Mouse (Mus musculus): Measurements from ENCODE around the gene ccdc198. TPM values are rescaled to one million over a fixed set of nuclear protein-coding genes. Genes with fewer than 3 reads are reported as not detected.
"Not testable (repeated sequence)": the region's sequence is repeated elsewhere in the genome, so short reads cannot be mapped to it uniquely, and the experiment has no call there.

The ccdc198 gene
- total RNA-seq (2021): not detected
- not detected in 2 replicates for polyA plus RNA-seq (2012; rRNA removed)
- long read RNA-seq: 0 reads

- TF ChIP-seq POLR2A (IDR thresholded peaks at IDR 0.05; ENCODE audit: insufficient read depth, low read depth, low read length): no peak
- TF ChIP-seq EP300 (IDR thresholded peaks at IDR 0.05; ENCODE audit: insufficient read depth, low read depth, low read length): no peak
- TF ChIP-seq CTCF (IDR thresholded peaks at IDR 0.05): no peak
- Histone ChIP-seq H3K9ac (ENCODE audit: low read depth, low read length) (no peak within 1 kb of the TSS), H3K79me2 (replicated peaks; ENCODE audit: control insufficient read depth, insufficient read depth, low read length) (no peaks in the 10 kb centered on the region), H3K4me1 (ENCODE audit: control insufficient read depth, insufficient read depth, low read length) (no peaks in the 10 kb centered on the region), H3K4me3 (no peak within 1 kb of the TSS), H3K36me3 (ENCODE audit: control insufficient read depth, insufficient read depth, low read length) (no peaks in the 10 kb centered on the region), H3K27me3 (ENCODE audit: control insufficient read depth, insufficient read depth, low read length) (no peaks in the 10 kb centered on the region), H3K27ac (no peak within 1 kb of the TSS)
- DNase-seq: no peak
- intact Hi-C loops (cut with DNase I): no loop called here
- 56% methylated on average over 5 of the region's 5 CpGs for WGBS
Observed at GRCm38 (mm10) chr14:49245126-49245714, at the start of gene ccdc198. ccdc198 (minus strand) TSS chr14:49245474.

- no peaks in the 10 kb centered on the region for H3K79me2 ChIP-seq (replicated peaks; ENCODE audit: control insufficient read depth, insufficient read depth, low read length)
- H3K4me1 ChIP-seq (ENCODE audit: control insufficient read depth, insufficient read depth, low read length): no peaks in the 10 kb centered on the region
- intact Hi-C loops (cut with DNase I): no loop called here
- no peak for DNase-seq
- H3K4me3 ChIP-seq: no peak overlapping the region
- H3K36me3 ChIP-seq (ENCODE audit: control insufficient read depth, insufficient read depth, low read length): no peaks in the 10 kb centered on the region
- no peak for TF ChIP-seq POLR2A (IDR thresholded peaks at IDR 0.05; ENCODE audit: insufficient read depth, low read depth, low read length)
- TF ChIP-seq CTCF (IDR thresholded peaks at IDR 0.05): no peak
- no peak for TF ChIP-seq EP300 (IDR thresholded peaks at IDR 0.05; ENCODE audit: insufficient read depth, low read depth, low read length)
- no peak overlapping the region for H3K27ac ChIP-seq
- 59% methylated on average over 4 of the region's 4 CpGs for WGBS
- H3K9ac ChIP-seq (ENCODE audit: low read depth, low read length): no peak overlapping the region
- H3K27me3 ChIP-seq (ENCODE audit: control insufficient read depth, insufficient read depth, low read length): no peaks in the 10 kb centered on the region
Observed at GRCm38 (mm10) chr14:49293802-49294449, 48.7 kb upstream of the ccdc198 start.

GRCm38 (mm10) chr14:49290029-49290745 is 44.9 kb upstream of the ccdc198 start:
- no peak overlapping the region for H3K4me3 ChIP-seq
- intact Hi-C loops (cut with DNase I): no loop called here
- H3K36me3 ChIP-seq (ENCODE audit: control insufficient read depth, insufficient read depth, low read length): no peaks in the 10 kb centered on the region
- H3K27me3 ChIP-seq (ENCODE audit: control insufficient read depth, insufficient read depth, low read length): no peaks in the 10 kb centered on the region
- 81% methylated on average over 3 of the region's 3 CpGs for WGBS
- no peaks in the 10 kb centered on the region for H3K79me2 ChIP-seq (replicated peaks; ENCODE audit: control insufficient read depth, insufficient read depth, low read length)
- no peak overlapping the region for H3K27ac ChIP-seq
- DNase-seq: no peak
- TF ChIP-seq EP300 (IDR thresholded peaks at IDR 0.05; ENCODE audit: insufficient read depth, low read depth, low read length): no peak
- no peak for TF ChIP-seq POLR2A (IDR thresholded peaks at IDR 0.05; ENCODE audit: insufficient read depth, low read depth, low read length)
- TF ChIP-seq CTCF (IDR thresholded peaks at IDR 0.05): no peak
- H3K9ac ChIP-seq (ENCODE audit: low read depth, low read length): no peak overlapping the region
- H3K4me1 ChIP-seq (ENCODE audit: control insufficient read depth, insufficient read depth, low read length): no peaks in the 10 kb centered on the region

GRCm38 (mm10) chr14:49283784-49284655 is 38.7 kb upstream of the ccdc198 start:
- intact Hi-C loops (cut with DNase I): no loop called here
- Histone ChIP-seq H3K79me2 (replicated peaks; ENCODE audit: control insufficient read depth, insufficient read depth, low read length) (no peaks in the 10 kb centered on the region), H3K27me3 (ENCODE audit: control insufficient read depth, insufficient read depth, low read length) (no peaks in the 10 kb centered on the region), H3K4me1 (ENCODE audit: control insufficient read depth, insufficient read depth, low read length) (no peaks in the 10 kb centered on the region), H3K9ac (ENCODE audit: low read depth, low read length) (no peak overlapping the region), H3K4me3 (no peak overlapping the region), H3K36me3 (ENCODE audit: control insufficient read depth, insufficient read depth, low read length) (no peaks in the 10 kb centered on the region), H3K27ac (no peak overlapping the region)
- no peak for TF ChIP-seq CTCF (IDR thresholded peaks at IDR 0.05)
- TF ChIP-seq EP300 (IDR thresholded peaks at IDR 0.05; ENCODE audit: insufficient read depth, low read depth, low read length): no peak
- TF ChIP-seq POLR2A (IDR thresholded peaks at IDR 0.05; ENCODE audit: insufficient read depth, low read depth, low read length): no peak
- no peak for DNase-seq
- WGBS: 77% methylated on average over 7 of the region's 7 CpGs

- Histone ChIP-seq H3K4me3 (no peak overlapping the region), H3K9ac (ENCODE audit: low read depth, low read length) (no peak overlapping the region), H3K79me2 (replicated peaks; ENCODE audit: control insufficient read depth, insufficient read depth, low read length) (no peaks in the 10 kb centered on the region), H3K27ac (no peak overlapping the region), H3K4me1 (ENCODE audit: control insufficient read depth, insufficient read depth, low read length) (no peaks in the 10 kb centered on the region), H3K27me3 (ENCODE audit: control insufficient read depth, insufficient read depth, low read length) (no peaks in the 10 kb centered on the region), H3K36me3 (ENCODE audit: control insufficient read depth, insufficient read depth, low read length) (no peaks in the 10 kb centered on the region)
- TF ChIP-seq POLR2A (IDR thresholded peaks at IDR 0.05; ENCODE audit: insufficient read depth, low read depth, low read length) (no peak), CTCF (IDR thresholded peaks at IDR 0.05) (no peak), EP300 (IDR thresholded peaks at IDR 0.05; ENCODE audit: insufficient read depth, low read depth, low read length) (no peak)
- intact Hi-C loops (cut with DNase I): no loop called here
- WGBS: 75% methylated on average over 6 of the region's 6 CpGs
- no peak for DNase-seq
Observed at GRCm38 (mm10) chr14:49278880-49279279, 33.6 kb upstream of the ccdc198 start.

- H3K4me1 ChIP-seq (ENCODE audit: control insufficient read depth, insufficient read depth, low read length); H3K79me2 ChIP-seq (replicated peaks; ENCODE audit: control insufficient read depth, insufficient read depth, low read length); DNase-seq; H3K9ac ChIP-seq (ENCODE audit: low read depth, low read length); intact Hi-C loops (cut with DNase I); H3K4me3 ChIP-seq; H3K36me3 ChIP-seq (ENCODE audit: control insufficient read depth, insufficient read depth, low read length); H3K27ac ChIP-seq; H3K27me3 ChIP-seq (ENCODE audit: control insufficient read depth, insufficient read depth, low read length): not testable (repeated sequence)
- WGBS: 82% methylated on average over 9 of the region's 9 CpGs
Observed at GRCm38 (mm10) chr14:49278479-49278878, 33.2 kb upstream of the ccdc198 start.
